Mouse (Mus musculus): ENCODE data around the gene Olfr328.
"Not testable (repeated sequence)": the region's sequence is repeated elsewhere in the genome, so short reads cannot be mapped to it uniquely, and the experiment has no call there.

Gene Olfr328

DNA sequence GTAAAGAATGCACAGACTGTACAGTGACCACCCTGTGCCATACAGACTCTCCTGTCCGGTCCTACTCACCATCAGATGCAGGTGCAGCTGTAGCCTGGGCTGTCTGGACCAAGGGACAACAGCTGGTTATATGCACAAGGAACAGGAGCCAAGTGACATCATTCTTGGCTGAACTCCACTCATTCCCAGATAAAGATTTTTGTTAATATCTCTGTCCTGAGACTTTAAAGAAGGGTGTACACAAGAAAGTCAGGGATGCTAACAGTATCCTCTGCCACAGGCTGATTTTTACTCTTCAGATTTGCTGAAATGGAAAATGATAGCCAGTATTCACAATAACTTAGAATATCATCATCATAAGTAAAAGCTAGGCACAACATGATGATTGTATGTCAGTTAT is at the start of gene Olfr328:
Gene Olfr328, minus strand, starts transcription at position 101 of the 400 bp plus-strand sequence.
- DNase-seq (ENCODE audit: low read depth, low spot score): no peak

DNA sequence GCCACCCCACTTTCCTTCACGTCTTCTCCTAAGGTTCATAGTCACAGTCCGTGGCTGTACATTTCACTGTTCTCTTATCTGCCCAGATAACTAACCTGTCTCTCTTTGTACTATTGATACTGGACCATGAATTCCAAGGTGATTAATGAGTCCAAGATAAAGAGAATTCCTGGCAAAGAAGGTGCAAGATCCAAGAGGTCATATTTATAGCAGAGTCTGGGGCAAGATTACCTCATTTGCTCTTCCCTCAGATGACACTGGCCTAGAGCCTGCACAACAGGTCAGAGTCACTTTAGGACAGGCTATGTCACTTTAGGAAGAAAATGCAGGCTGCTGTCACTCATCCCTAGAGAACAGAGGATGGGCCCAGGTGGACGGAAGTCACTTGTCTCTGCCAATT is 49.8 kb upstream of the Olfr328 start:
- DNase-seq (ENCODE audit: low read depth, low spot score): no peak

DNA sequence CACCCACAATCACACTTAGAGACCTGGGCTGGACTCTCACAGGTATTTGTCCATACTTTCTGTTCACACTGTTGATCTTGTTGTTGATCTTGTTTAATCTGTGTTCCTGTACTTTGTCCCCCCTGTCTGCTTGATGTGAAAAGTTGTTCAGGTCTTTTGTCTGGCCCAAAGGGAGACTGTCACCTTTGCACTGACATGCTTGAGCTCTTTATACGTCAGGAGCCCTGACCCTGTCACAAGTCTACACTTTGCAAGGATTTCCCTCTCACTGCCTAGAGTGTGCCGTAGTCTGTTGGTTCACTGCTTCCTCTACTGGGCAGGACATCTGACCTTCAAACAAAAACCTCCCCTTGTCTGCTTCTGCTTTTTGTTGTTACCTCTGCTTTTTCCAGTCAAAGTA is 49.3 kb upstream of the Olfr328 start:
- no peak for DNase-seq (ENCODE audit: low read depth, low spot score)

DNA sequence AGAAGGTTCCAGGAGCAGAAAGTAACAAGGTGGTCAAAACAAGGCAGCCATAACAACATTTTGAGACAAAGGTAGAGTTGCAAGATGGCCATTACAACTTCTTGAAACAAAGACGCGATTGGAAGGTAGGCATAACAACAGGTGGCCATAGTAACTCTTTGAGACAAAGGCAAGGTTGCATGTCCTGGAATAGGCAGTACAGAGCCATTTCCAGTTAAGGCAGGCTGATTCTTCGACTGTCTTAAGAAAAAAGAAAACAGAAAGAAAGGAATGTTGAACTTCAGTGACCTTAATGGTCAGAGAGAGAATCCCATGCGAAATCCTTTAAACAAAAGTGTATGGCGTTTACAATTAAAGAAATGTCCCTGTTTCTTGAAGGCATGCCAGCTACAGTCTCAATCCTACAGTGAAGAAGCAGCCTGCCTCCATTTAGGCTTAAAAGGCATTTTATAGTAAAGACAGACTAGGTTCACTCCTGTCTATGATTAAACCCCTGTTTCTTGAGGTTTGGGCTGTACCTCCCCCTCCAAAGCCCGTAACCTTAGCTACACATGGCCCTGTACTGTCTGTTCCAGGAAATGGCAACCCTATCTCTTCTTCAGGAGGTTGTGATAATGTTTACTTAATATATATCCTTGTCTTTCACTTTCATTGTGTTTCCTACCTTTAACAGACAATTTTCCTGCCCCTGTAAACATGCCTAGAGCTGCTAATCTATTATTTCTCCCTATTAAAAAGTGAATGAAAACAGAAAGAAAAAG is 47.5 kb upstream of the Olfr328 start:
- DNase-seq (ENCODE audit: low read depth, low spot score): no peak

DNA sequence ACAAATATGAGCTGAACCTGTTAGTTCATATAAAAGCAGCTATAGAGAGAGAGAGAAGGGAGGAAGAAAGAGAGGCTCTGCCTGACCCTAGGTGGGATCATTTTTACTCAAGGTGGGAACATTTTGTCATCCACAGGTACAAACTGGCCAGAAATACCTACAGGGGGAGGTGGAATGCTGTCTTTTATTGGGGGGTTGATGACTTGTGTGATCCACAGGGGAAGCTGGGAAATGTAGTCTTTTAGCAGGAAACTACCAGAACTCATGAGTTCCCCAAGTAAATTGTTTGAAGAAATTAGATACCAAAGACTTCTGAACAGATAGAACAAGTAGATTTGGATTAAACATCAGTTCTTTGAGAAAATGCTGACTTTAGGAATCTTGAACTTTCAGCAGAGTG is 46.6 kb upstream of the Olfr328 start:
- no peak for DNase-seq (ENCODE audit: low read depth, low spot score)

DNA sequence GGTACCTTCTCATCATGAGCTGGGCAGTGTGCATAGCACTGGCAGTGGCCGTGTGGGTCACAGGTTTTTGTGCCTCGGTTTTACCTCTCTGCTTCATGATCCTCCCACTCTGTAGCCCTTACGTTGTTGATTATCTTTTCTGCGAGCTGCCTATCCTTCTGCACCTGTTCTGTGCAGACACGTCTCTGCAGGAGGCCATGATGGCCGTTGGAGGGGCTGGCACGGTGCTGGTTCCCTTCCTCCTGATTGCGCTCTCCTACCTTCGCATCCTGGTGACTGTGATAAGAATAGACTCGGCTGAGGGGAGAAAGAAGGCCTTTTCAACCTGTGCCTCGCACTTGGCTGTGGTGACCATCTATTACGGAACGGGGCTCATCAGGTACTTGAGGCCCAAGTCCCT is 42.4 kb upstream of the Olfr328 start:
- DNase-seq (ENCODE audit: low read depth, low spot score): no peak

DNA sequence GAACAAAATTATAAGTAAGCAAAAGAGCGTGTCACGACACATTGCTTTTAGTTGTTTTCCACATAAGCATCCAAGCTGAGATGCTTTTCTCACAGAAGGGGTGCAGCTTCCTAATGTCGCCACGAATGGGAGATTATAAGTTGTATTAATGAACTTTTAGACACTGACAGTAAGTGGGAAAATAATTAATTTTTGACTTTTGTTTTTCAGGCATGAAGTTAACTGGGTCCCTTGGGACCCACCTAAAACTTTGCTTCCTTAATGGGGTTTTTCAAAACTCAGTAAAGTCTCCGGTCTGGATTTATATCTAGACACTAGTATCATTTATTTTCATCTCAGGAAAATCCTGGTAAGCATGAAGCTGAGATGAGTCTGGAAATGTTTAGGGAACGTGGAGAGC is 39.4 kb upstream of the Olfr328 start, which contains the start of gene Olfr324:
Gene Olfr324, plus strand, starts transcription at position 301 of the 400 bp plus-strand sequence.
- no peak for DNase-seq (ENCODE audit: low read depth, low spot score)

DNA sequence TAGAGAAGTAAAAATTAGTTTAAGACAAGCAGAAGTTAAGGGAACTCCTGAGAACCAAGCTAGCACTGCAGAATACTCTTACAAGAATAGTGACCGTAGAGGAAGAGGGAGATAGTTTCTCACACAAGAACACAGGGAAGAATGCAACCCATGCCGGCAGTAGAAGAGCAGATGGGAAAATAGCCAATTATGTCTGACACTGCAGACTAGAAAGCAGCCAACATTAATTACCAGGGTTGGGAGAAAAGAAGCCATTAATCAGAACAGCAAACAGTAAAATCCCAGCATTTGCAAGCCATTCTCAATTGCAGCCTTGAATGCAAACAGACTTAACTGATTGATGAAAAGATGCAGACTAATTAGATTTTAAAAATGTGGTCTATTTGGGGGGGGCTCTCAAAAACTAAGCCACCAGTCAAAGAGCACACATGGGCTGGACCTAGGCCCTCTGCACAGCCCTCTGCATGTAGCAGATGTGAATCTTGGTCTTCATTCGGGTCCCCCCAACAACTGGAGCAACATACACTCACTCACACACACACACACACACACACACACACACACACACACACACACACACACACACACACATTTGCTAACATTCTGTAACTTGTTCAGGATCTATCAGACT is 33.3 kb upstream of the Olfr328 start:
- peak; percentile 9 for DNase-seq (ENCODE audit: low read depth, low spot score)

DNA sequence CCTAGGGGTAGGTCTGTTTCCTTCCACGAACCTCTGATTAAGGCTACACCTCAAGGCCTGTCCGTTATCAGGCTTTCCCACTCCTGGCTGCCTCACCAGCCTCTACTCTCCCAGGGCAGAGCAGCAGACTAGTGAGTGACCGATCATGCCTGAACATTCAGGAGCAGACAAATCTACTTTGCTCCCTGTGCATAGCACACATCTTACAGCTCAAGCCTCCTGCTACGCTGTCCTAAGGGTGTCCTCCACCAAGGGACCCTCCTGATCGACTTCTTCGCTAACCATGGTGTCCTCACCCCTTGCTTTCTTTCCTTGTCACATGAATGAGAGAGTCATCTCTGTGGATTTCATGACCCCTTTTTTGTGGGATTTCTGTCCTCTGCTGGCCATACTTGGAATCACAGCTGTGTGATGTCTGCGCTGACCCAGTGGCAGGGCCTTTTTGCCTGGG is 32.5 kb upstream of the Olfr328 start:
- DNase-seq (ENCODE audit: low read depth, low spot score): no peak

DNA sequence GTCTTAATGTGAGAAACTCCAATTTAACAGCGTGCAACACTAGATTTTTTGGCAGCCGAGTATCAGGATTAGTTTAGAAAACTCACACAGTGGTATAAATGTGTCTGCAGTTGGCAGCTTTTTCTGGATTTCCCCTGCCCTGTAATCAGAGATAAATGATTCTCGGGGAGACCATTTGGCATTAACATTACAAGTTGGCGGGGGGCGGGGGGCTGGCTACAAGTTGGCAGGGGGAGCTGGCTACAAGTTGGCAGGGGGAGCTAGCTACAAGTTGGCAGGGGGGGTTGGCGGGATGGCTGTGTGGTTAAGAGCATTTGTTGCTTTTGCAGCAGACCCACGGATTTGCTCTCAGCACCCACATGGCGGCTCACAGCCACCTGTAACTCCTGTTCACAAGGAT is 23.2 kb upstream of the Olfr328 start:
- peak; percentile 51 for DNase-seq (ENCODE audit: low read depth, low spot score)

DNA sequence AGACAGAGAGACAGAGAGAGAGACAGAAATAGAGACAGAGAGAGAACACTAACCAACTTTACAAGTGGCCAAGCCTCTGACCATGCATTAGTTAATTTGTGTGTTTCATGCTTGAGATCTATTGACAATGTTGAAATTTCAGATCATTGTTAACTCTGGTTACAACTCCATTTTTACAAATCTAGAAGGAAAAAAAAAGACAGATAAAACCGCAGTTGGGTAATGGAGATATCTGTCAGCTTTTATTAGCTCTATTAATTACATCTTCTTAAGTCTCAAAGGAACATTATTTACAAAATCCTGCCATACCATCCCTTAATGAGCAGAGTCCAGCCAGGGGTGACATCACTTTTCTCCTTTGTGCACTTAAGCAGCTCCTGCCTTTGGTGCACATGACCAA is 22.0 kb upstream of the Olfr328 start, which contains the start of gene Olfr325:
Gene Olfr325, plus strand, starts transcription at position 301 of the 400 bp plus-strand sequence.
- DNase-seq (ENCODE audit: low read depth, low spot score): no peak

DNA sequence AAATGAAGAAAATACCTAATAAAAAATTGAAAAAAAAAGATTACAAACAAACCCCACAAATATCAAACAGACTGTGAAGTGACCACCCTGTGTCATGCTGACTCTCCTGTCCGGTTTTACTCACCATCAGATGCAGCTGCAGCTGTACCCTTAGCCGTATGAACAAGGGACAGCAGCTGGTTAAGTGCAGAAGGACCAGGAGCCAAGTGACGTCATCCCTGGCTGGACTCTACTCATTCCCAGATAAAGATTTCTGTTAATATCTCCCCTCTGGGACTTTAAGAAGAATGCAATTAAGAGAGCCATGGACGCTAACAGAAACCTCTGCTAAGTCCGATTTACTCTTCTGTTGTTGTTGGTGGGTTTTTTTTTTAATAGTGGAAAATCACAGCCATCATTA is 15.0 kb upstream of the Olfr328 start, which contains the start of gene Olfr224:
Gene Olfr224, minus strand, starts transcription at position 149 of the 400 bp plus-strand sequence.
- no peak for DNase-seq (ENCODE audit: low read depth, low spot score)

DNA sequence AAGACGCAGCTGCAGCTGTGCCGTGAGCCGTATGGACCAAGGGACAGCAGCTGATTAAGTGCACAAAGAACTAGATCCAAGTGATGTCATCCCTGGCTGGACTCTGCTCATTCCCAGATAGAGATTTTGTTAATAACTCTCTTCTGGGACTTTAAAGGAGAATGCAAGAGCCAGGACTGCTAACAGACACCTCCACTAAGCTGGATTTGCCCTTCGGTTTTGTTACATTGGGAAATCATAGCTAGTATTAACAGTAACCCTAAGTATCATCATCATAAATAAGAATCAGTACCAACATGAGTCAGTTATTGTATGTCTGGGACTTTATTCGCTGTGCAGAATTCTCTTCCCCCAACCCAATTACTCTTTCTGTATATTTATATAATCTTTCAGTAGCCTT is 9.1 kb downstream of the Olfr328 start, which contains the start of gene Olfr329-ps:
Gene Olfr329-ps, minus strand, starts transcription at position 101 of the 400 bp plus-strand sequence.
- DNase-seq (ENCODE audit: low read depth, low spot score): no peak

DNA sequence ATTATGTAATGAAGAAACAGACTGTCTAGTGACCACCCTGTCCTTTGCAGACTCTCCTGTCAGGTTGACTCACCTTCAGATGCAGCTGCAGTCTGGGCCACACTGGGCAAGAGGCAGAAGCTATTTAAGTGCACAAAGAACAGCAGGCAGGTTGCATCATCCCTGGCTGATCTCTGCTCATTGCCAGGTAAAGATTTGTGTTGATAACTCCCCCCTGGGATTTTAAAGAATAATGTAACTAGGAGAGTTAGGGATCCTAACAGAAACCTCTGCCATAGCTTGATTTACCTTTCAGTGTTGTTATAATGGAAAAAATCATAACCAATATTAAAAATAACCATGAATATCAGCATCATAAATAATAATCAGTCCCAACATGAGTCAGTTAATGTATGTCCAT is 20.7 kb downstream of the Olfr328 start, which contains the start of gene Olfr330:
Gene Olfr330, minus strand, starts transcription at position 101 of the 400 bp plus-strand sequence.
- DNase-seq (ENCODE audit: low read depth, low spot score): not testable (repeated sequence)

DNA sequence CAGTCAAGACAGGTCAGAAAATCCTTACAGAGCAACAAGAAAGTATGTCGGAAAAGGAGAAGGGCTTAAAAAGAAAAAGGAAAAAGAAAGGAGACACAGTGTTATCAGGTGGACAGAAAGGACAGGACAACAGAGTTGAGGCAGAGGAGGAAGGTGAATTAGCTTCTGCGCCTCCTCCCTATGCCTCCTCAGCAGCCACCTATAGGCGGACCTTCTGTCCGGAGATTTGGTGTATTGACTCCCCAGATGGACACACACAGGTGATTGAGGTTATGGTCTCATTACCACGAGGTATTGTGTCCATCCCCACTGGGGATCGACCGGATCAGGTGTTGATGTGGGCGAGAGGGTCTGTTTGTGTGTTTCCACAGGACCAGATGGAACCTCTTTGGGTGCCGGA is 35.7 kb downstream of the Olfr328 start:
- not testable (repeated sequence) for DNase-seq (ENCODE audit: low read depth, low spot score)

DNA sequence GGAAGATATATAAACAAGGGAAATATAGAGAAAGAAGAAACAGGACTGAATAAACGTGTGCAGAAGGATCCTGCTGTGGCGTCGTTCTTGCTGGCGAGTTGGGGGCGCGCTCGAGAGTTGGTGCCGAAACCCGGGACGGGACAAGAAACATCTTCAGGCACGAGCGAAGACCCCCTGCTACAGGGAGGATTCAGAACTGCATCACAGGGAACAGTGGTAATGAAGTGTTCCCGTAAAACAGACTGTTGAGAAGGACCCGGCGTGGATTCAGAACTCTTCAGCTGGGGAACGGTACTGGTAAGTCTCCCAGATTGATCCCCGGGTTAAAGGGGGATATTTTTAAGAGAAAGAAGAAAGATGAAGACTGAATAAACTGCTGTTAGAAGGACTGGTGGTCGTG is 36.5 kb downstream of the Olfr328 start:
- not testable (repeated sequence) for DNase-seq (ENCODE audit: low read depth, low spot score)

DNA sequence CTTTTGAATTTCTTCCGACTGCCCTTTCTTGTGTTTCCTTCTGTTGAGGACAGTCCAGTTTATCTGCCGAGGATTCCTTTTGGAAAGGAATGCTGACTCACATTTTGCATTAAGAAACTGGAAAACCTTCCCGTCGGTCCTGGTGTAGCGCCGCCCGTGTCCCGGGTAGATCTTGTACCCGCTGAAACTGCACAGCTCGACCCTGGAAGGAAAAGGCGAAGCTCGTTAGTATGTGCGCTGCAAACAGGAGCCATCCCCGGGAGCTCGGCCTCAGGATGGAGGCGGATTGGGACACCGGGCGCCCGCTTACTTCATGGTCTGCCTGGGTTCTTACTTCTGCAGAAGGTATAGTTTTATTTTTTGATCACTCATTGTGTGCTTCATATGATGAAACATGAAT is 46.4 kb downstream of the Olfr328 start:
- DNase-seq (ENCODE audit: low read depth, low spot score): not testable (repeated sequence)

DNA sequence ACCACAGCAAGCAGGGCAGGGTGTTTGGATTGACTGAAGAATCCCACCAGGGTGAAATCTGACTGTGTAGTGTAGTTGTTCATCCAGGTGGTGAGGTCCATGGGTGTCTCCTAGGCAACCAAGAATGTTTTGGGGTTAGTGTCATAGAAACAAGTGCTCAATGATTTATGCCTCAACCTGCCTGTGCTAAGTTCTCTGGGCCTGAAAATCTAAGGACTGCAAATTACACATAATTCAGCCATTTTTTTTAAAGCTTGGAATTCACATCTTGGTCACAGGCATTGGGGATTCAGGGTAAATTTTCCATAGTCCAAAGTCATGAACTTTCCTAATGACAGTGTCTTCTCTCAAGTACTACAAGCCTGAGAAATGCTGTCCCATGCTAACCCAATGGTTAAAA is 53.0 kb downstream of the Olfr328 start, which contains the start of gene Olfr331:
Gene Olfr331, minus strand, starts transcription at position 101 of the 400 bp plus-strand sequence.
- not testable (repeated sequence) for DNase-seq (ENCODE audit: low read depth, low spot score)
